Mouse (Mus musculus) embryonic facial prominence, embryonic 14.5 days (tissue): Measurements from ENCODE around the gene Ylpm1. TPM values are rescaled to one million over a fixed set of nuclear protein-coding genes. Genes with fewer than 3 reads are reported as not detected.

Source experiments
- ATAC-seq: fragments of 200-750 bp; cut with Nextera tagmentation; 2 replicates; pipeline ENCODE4 v1.8.0; 2017; ENCODE audit warnings: low read depth, moderate number of reproducible peaks, moderate TSS enrichment
- DNase-seq: peaks from one replicate; pipeline ENCODE4 v3.0.0-alpha.2; 2015; ENCODE audit warnings: low spot score
- H3K27ac ChIP-seq: fragments of 300-500 bp; sonication (generic); replicated peaks from 2 replicates; pipeline ENCODE4 v1.5.1; 2014; ENCODE audit warnings: low read depth, mild to moderate bottlenecking, low read length, moderate library complexity
- H3K27me3 ChIP-seq: fragments of 300-500 bp; sonication (generic); replicated peaks from 2 replicates; pipeline ENCODE4 v1.6.1; 2014; ENCODE audit warnings: low read length; ENCODE audit not compliant: control insufficient read depth, insufficient read depth
- H3K36me3 ChIP-seq: fragments of 300-500 bp; sonication (generic); 2 replicates; pipeline ENCODE4 v1.6.1; 2014; ENCODE audit warnings: low read length, mixed read lengths; ENCODE audit not compliant: control insufficient read depth, insufficient read depth
- H3K4me1 ChIP-seq: fragments of 300-500 bp; sonication (generic); 2 replicates; pipeline ENCODE4 v1.6.1; 2014; ENCODE audit warnings: antibody characterized with exemption, low read length; ENCODE audit not compliant: control insufficient read depth, insufficient read depth
- H3K4me2 ChIP-seq: fragments of 300-500 bp; sonication (generic); 2 replicates; pipeline ENCODE4 v1.6.1; 2014; ENCODE audit warnings: low read depth, mild to moderate bottlenecking, low read length, moderate library complexity, mixed read lengths
- H3K4me3 ChIP-seq: fragments of 300-500 bp; sonication (generic); 2 replicates; pipeline ENCODE4 v1.5.1; 2014; ENCODE audit warnings: low read depth, mild to moderate bottlenecking, low read length
- H3K9ac ChIP-seq: fragments of 300-500 bp; sonication (generic); 2 replicates; pipeline ENCODE4 v1.6.1; 2014; ENCODE audit warnings: low read depth, mild to moderate bottlenecking, low read length, moderate library complexity, mixed read lengths
- H3K9me3 ChIP-seq: fragments of 300-500 bp; sonication (generic); 2 replicates; pipeline ENCODE4 v1.6.1; 2016; ENCODE audit warnings: low read length; ENCODE audit not compliant: control insufficient read depth
- whole genome bisulfite sequencing: fragments of 180-500 bp; shearing (Covaris S2); extraction: QIAGEN DNeasy Blood & Tissue Kit; methylation state at CpG from one replicate; pipeline ENCODE4 v1.1.7; 2014; 5-methylcytosine and 5-hydroxymethylcytosine counted together
- polyA plus RNA-seq: library from polyadenylated mRNA; unstranded; fragments of >200 nt; fragmentation: Nextera tagmentation; extraction: Ambion mirVana; gene quantifications from 2 replicates; pipeline ENCODE4 v1.2.1, GENCODE M21; 2014

Gene Ylpm1
- polyA plus RNA-seq, 1 experiment from 2014 or later: 35.8 TPM

DNA sequence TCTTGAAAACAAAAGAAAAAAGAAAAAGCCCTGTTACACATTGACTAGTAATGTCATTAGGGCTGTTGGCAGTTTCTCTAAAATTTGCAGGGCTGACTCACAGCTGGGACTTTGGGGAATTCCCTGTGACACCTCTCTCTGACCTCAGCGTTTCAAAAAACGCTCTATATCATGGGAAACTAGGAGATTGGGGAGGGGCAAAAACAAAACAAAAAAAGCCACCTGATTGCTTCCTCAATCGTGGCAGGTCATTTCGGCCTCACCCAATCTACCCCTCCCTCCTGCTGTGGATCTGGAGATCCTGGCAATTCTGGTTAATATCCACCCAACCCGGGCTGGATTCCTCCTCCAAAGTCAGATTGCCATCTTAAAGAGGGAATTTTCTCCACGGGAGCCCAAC lies 55.1 kb downstream of the Ylpm1 start:
- WGBS: 81% methylated on average over 6 of the region's 6 CpGs
- no peak overlapping the region for H3K9ac ChIP-seq
- no peak overlapping the region for H3K4me2 ChIP-seq
- H3K9me3 ChIP-seq: no peaks in the 10 kb centered on the region
- no peaks in the 10 kb centered on the region for H3K4me1 ChIP-seq
- ATAC-seq: no peak
- peaks cover 76% of the 10 kb centered on the region for H3K36me3 ChIP-seq
- H3K27me3 ChIP-seq: no peaks in the 10 kb centered on the region
- no peak overlapping the region for H3K27ac ChIP-seq
- no peak overlapping the region for H3K4me3 ChIP-seq
- no peak for DNase-seq

DNA sequence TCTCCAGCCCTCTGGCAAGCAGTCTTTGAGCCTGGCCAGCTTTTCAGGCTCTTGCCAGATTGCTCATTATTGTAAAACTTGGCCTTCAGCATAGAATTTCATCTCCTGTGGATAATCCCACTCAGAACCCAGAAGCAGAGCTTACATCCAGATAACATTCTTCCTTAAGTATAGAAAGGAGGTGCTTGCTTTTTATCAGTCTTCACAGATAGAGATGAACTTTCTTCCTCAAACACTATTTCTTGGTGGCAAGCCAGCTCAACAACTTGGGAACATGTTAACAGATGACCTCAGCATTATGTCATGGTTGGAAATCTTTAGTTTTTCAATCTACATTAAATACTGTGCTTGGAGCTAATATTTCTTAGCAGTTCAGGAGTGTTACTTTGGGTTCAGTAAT lies 74.9 kb downstream of the Ylpm1 start:
- H3K36me3 ChIP-seq: peaks cover 69% of the 10 kb centered on the region
- DNase-seq (no peak), ATAC-seq (no peak)
- no peak overlapping the region for H3K9ac ChIP-seq
- H3K27me3 ChIP-seq: no peaks in the 10 kb centered on the region
- no peak overlapping the region for H3K4me2 ChIP-seq
- no peak overlapping the region for H3K4me3 ChIP-seq
- no peaks in the 10 kb centered on the region for H3K4me1 ChIP-seq
- H3K27ac ChIP-seq: no peak overlapping the region
- no peaks in the 10 kb centered on the region for H3K9me3 ChIP-seq

DNA sequence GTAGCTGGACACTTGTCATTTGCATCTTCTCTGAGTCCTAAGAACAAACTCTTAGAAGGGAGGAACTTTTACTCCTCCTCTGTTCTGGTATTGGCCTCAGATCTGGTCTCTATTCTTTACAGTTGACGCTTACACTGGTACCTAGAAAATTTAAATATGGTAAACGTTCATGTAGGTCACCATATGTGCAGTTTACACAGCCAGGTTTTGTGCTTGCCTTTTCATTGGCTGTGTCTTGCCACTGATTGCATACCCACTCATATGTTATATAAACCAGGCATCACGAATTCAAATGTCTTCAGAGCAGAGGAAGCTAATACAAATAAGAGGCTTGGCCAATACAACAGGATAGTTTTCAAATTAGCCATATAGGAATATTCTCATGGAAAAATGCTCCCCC lies 81.0 kb downstream of the Ylpm1 start:
- WGBS: 82% methylated on average over 3 of the region's 3 CpGs
- no peaks in the 10 kb centered on the region for H3K4me1 ChIP-seq
- no peaks in the 10 kb centered on the region for H3K27me3 ChIP-seq
- ATAC-seq (no peak), DNase-seq (no peak)
- no peak overlapping the region for H3K9ac ChIP-seq
- H3K4me3 ChIP-seq: no peak overlapping the region
- peaks cover 34% of the 10 kb centered on the region; the same call in 1 of the 2 replicates for H3K36me3 ChIP-seq
- no peaks in the 10 kb centered on the region for H3K9me3 ChIP-seq
- H3K27ac ChIP-seq: no peak overlapping the region
- H3K4me2 ChIP-seq: no peak overlapping the region

DNA sequence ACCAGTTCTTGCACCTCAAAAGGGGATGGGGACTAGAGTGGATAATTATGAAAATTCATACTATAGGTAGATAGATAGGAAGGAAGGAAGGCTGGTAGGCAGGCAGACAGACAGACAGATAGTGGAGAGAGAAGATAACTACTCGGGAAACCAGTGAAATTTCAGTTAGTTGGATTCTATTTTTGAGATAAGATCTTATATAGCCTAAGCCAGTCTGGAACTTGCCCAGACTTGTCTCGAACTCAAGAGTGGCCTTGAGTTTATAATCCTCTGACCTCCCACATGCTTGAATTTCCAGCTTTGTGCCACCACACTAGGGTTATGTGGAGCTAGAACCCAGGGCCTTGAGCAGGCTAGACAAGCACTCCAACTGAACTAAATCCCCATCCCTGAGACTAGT lies 88.1 kb downstream of the Ylpm1 start:
- H3K27ac ChIP-seq: no peak overlapping the region
- H3K36me3 ChIP-seq: peaks cover 34% of the 10 kb centered on the region
- no peak overlapping the region for H3K9ac ChIP-seq
- no peak overlapping the region for H3K4me3 ChIP-seq
- H3K27me3 ChIP-seq: no peaks in the 10 kb centered on the region
- ATAC-seq: no peak
- 86% methylated on average over 2 of the region's 2 CpGs for WGBS
- no peak for DNase-seq
- H3K4me2 ChIP-seq: no peak overlapping the region
- no peaks in the 10 kb centered on the region for H3K4me1 ChIP-seq
- no peaks in the 10 kb centered on the region for H3K9me3 ChIP-seq

DNA sequence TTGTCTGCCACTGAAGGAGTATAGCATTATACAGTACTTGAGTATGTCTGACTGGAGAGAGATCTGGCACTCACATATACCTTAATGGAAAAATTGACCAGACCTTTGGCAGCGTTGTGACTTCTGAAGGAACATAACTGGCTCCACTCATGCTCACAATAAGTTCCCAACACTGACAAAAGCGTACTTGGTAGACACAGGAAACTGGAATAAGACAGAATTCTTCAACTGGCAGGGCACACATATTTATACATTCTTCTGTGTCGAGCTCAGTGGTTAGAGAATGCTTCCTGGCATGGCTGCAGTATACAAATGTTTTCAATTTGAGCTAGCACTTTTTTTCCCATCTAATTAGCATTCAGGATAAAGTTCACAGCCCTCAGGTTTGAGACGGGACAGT lies 88.8 kb downstream of the Ylpm1 start:
- 58% methylated on average over 4 of the region's 4 CpGs for WGBS
- ATAC-seq (no peak), DNase-seq (peak; percentile 17)
- H3K4me3 ChIP-seq: no peak overlapping the region
- H3K9me3 ChIP-seq: no peaks in the 10 kb centered on the region
- no peak overlapping the region for H3K4me2 ChIP-seq
- H3K27ac ChIP-seq: no peak overlapping the region
- no peak overlapping the region for H3K9ac ChIP-seq
- H3K27me3 ChIP-seq: no peaks in the 10 kb centered on the region
- no peaks in the 10 kb centered on the region for H3K4me1 ChIP-seq
- peaks cover 37% of the 10 kb centered on the region for H3K36me3 ChIP-seq

DNA sequence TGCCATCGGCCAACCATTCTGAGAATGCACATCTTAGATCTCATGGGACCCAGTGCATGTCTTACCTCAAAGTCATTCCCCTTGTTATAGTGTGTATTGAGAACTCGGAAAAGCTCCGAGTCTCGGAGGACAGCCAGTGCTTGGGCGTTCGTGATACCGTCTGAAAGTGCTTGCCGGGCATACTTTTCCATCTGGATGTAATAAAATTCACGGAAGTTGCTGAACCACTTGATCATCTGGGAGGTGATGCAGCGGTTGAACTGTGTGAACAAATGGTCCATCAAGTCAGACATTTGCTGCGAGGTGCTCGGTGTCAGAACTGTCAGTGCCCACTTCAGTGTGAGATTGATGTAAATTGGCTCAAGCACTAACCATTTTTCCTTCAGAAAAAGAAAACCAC lies 91.7 kb downstream of the Ylpm1 start:
- no peak overlapping the region for H3K4me2 ChIP-seq
- H3K27me3 ChIP-seq: no peaks in the 10 kb centered on the region
- H3K36me3 ChIP-seq: peaks cover 37% of the 10 kb centered on the region
- H3K4me3 ChIP-seq: no peak overlapping the region
- H3K4me1 ChIP-seq: no peaks in the 10 kb centered on the region
- whole genome bisulfite sequencing: 64% methylated on average over 12 of the region's 12 CpGs
- ATAC-seq (no peak), DNase-seq (no peak)
- H3K9me3 ChIP-seq: no peaks in the 10 kb centered on the region
- no peak overlapping the region for H3K9ac ChIP-seq
- H3K27ac ChIP-seq: no peak overlapping the region

DNA sequence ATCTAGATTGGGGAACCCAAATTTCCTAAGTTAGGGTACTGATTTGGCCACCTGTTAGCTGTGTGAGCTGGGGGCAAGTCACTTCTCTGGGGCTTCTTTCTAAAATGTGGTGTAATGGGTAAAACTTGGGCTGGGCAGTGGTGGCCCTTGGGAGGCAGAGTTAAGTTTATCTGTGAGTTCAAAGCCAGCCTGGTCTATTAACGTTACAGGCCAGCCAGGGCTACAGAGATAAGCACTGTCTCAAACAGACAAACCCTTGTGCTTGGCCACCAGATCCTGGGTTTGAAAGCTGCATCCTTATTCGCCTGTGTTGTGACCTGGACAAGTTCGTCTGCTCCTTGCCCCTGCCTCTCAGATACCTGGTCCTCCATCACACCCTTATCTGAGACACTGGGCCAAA lies 95.1 kb downstream of the Ylpm1 start:
- H3K4me2 ChIP-seq: no peak overlapping the region
- H3K9me3 ChIP-seq: no peaks in the 10 kb centered on the region
- no peak for DNase-seq
- WGBS: 96% methylated on average over 3 of the region's 3 CpGs
- no peak overlapping the region for H3K27ac ChIP-seq
- no peak overlapping the region for H3K4me3 ChIP-seq
- H3K36me3 ChIP-seq: peaks cover 36% of the 10 kb centered on the region
- no peak overlapping the region for H3K9ac ChIP-seq
- peaks cover 15% of the 10 kb centered on the region for H3K4me1 ChIP-seq
- no peak for ATAC-seq
- no peaks in the 10 kb centered on the region for H3K27me3 ChIP-seq

DNA sequence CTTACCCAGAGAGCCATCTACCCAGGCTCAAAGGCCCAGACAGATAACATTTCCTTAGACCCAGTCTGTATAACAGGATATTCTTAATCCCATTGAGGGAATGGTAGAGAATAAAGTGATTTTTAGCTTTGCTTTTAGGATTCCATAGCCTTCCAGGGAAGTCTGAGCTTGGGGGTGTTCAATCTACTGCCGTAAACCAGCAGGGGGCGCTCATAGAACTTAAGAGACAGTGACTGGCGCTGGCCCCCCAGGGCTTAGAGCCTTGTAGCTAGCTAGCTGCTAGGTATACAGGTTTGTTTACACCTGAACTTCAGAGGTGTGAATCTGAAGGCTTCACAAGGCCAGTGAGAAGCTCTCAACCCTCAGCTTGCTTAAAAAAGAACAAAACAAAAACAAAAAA lies 96.1 kb downstream of the Ylpm1 start:
- Histone ChIP-seq H3K27me3 (no peaks in the 10 kb centered on the region), H3K9ac (no peak overlapping the region), H3K4me2 (no peak overlapping the region), H3K9me3 (no peaks in the 10 kb centered on the region), H3K36me3 (peaks cover 25% of the 10 kb centered on the region), H3K27ac (no peak overlapping the region), H3K4me1 (peaks cover 15% of the 10 kb centered on the region), H3K4me3 (no peak overlapping the region)
- WGBS: 6% methylated on average over 3 of the region's 3 CpGs
- DNase-seq (peak; percentile 84), ATAC-seq (no peak)

DNA sequence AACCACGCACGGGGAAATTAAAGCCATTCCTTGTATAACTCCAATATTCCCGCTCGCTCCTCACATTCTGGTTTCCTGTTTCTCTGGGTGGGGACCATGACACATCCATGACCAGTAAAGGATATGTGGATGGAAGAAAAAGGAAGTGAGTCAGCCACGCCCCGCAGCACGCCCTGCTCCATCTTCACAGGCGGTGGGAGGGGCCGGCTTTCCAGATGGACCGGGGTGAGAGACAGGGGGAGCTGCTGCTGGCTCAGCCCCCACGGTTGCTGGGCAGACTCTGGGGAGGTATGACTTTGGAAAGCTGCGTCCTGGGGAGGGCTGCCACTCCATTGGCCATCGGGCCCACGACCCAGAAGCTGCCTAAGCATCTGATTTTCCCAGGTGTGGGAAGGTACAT lies 97.9 kb downstream of the Ylpm1 start:
- 30% methylated on average over 14 of the region's 14 CpGs for WGBS
- H3K9me3 ChIP-seq: no peaks in the 10 kb centered on the region
- DNase-seq: peak; percentile 70

More for the DNA sequence above, 97.9 kb downstream of the Ylpm1 start:
- Histone ChIP-seq H3K27ac (no peak overlapping the region; the same call in none of the 2 replicates), H3K9ac (no peak overlapping the region), H3K4me3 (no peak overlapping the region), H3K36me3 (peaks cover 8% of the 10 kb centered on the region), H3K4me1 (peaks cover 15% of the 10 kb centered on the region), H3K27me3 (no peaks in the 10 kb centered on the region), H3K4me2 (peak overlapping the region; percentile 26; the same call in 1 of the 2 replicates)
- ATAC-seq: peak; percentile 69
